Mouse (Mus musculus) neural tube, embryonic 13.5 days (tissue): ENCODE measurements around the gene Tor3a. TPM values are rescaled to one million over a fixed set of nuclear protein-coding genes. Genes with fewer than 3 reads are reported as not detected.

Experiments
- ATAC-seq: fragments of 200-750 bp; cut with Nextera tagmentation; 2 replicates; pipeline ENCODE4 v1.8.0; 2017; ENCODE audit warnings: low read depth, mild to moderate bottlenecking, moderate TSS enrichment, moderate library complexity
- H3K27ac ChIP-seq: fragments of 300-500 bp; sonication (generic); replicated peaks from 2 replicates; pipeline ENCODE4 v1.5.1; 2015; ENCODE audit warnings: moderate library complexity, mild to moderate bottlenecking, inconsistent platforms
- H3K27me3 ChIP-seq: fragments of 300-500 bp; sonication (generic); 2 replicates; pipeline ENCODE4 v1.6.1; 2015; ENCODE audit warnings: mild to moderate bottlenecking, inconsistent platforms
- H3K36me3 ChIP-seq: fragments of 300-500 bp; sonication (generic); 2 replicates; pipeline ENCODE4 v1.6.1; 2015; ENCODE audit warnings: mild to moderate bottlenecking, inconsistent platforms
- H3K4me1 ChIP-seq: fragments of 300-500 bp; sonication (generic); replicated peaks from 2 replicates; pipeline ENCODE4 v1.6.1; 2015; ENCODE audit warnings: inconsistent platforms
- H3K4me2 ChIP-seq: fragments of 300-500 bp; sonication (generic); 2 replicates; pipeline ENCODE4 v1.6.1; 2015; ENCODE audit warnings: inconsistent platforms, mild to moderate bottlenecking, moderate library complexity
- H3K4me3 ChIP-seq: fragments of 300-500 bp; sonication (generic); 2 replicates; pipeline ENCODE4 v1.5.1; 2015; ENCODE audit warnings: mild to moderate bottlenecking, inconsistent platforms
- H3K9ac ChIP-seq: fragments of 300-500 bp; sonication (generic); 2 replicates; pipeline ENCODE4 v1.6.1; 2015; ENCODE audit warnings: moderate library complexity, mild to moderate bottlenecking, inconsistent platforms
- H3K9me3 ChIP-seq: fragments of 300-500 bp; sonication (generic); 2 replicates; pipeline ENCODE4 v1.6.1; 2016; ENCODE audit warnings: inconsistent platforms
- WGBS: fragments of 180-500 bp; shearing (Covaris S2); methylation state at CpG from one replicate; pipeline ENCODE4 v1.1.7; 2015; 5-methylcytosine and 5-hydroxymethylcytosine counted together
- polyA plus RNA-seq: library from polyadenylated mRNA; unstranded; fragments of >200 nt; fragmentation: Nextera tagmentation; extraction: Ambion mirVana; gene quantifications from 2 replicates; pipeline ENCODE4 v1.2.1, GENCODE M21; 2015

Tor3a gene
- polyA plus RNA-seq, 1 experiment from 2014 or later = 3.2 TPM

- Histone ChIP-seq H3K9ac (no peak overlapping the region), H3K4me3 (no peak overlapping the region), H3K27me3 (no peaks in the 10 kb centered on the region), H3K36me3 (peaks cover 61% of the 10 kb centered on the region), H3K4me2 (no peak overlapping the region), H3K27ac (no peak overlapping the region), H3K9me3 (no peaks in the 10 kb centered on the region), H3K4me1 (no peaks in the 10 kb centered on the region; the same call in 1 of the 2 replicates)
- WGBS = 92% methylated on average over 4 of the region's 4 CpGs
- no peak for ATAC-seq
Measured at GRCm38 (mm10) chr1:156703444-156703843, 29.3 kb upstream of the Tor3a start.

GRCm38 (mm10) chr1:156702151-156702550 lies 28.0 kb upstream of the Tor3a start:
- H3K36me3 ChIP-seq = peaks cover 72% of the 10 kb centered on the region
- WGBS = 96% methylated on average over 7 of the region's 7 CpGs
- no peak overlapping the region for H3K27ac ChIP-seq
- no peaks in the 10 kb centered on the region; the same call in 1 of the 2 replicates for H3K4me1 ChIP-seq
- H3K9ac ChIP-seq = no peak overlapping the region
- no peaks in the 10 kb centered on the region for H3K9me3 ChIP-seq
- no peaks in the 10 kb centered on the region for H3K27me3 ChIP-seq
- no peak for ATAC-seq
- no peak overlapping the region for H3K4me3 ChIP-seq
- H3K4me2 ChIP-seq = no peak overlapping the region

GRCm38 (mm10) chr1:156686025-156686661 lies 12.0 kb upstream of the Tor3a start:
- Histone ChIP-seq H3K9ac (no peak overlapping the region), H3K4me2 (no peak overlapping the region), H3K9me3 (no peaks in the 10 kb centered on the region), H3K27me3 (no peaks in the 10 kb centered on the region), H3K4me1 (no peaks in the 10 kb centered on the region), H3K4me3 (no peak overlapping the region), H3K27ac (no peak overlapping the region), H3K36me3 (peaks cover 73% of the 10 kb centered on the region)
- WGBS = 79% methylated on average over 7 of the region's 7 CpGs
- no peak for ATAC-seq

GRCm38 (mm10) chr1:156679599-156679998 lies 5.4 kb upstream of the Tor3a start:
- H3K9ac ChIP-seq = no peak overlapping the region
- 0 out of 2 replicates have a peak, but pooled peaks cover 4% of the 10 kb centered on the region for H3K27me3 ChIP-seq
- no peak for ATAC-seq
- H3K9me3 ChIP-seq = no peaks in the 10 kb centered on the region
- H3K4me2 ChIP-seq = no peak overlapping the region
- H3K27ac ChIP-seq = no peak overlapping the region
- WGBS = 77% methylated on average over 9 of the region's 9 CpGs
- peaks cover 40% of the 10 kb centered on the region for H3K36me3 ChIP-seq
- peaks cover under 1% of the 10 kb centered on the region; the same call in 1 of the 2 replicates for H3K4me1 ChIP-seq
- H3K4me3 ChIP-seq = no peak overlapping the region

GRCm38 (mm10) chr1:156677230-156677629 lies 3.1 kb upstream of the Tor3a start:
- peaks cover 11% of the 10 kb centered on the region for H3K27me3 ChIP-seq
- 85% methylated on average over 3 of the region's 3 CpGs for WGBS
- H3K36me3 ChIP-seq = peaks cover 26% of the 10 kb centered on the region
- H3K9ac ChIP-seq = no peak overlapping the region
- H3K27ac ChIP-seq = no peak overlapping the region
- peaks cover 21% of the 10 kb centered on the region for H3K4me1 ChIP-seq
- no peak overlapping the region for H3K4me2 ChIP-seq
- no peak for ATAC-seq
- no peaks in the 10 kb centered on the region for H3K9me3 ChIP-seq
- no peak overlapping the region for H3K4me3 ChIP-seq

GRCm38 (mm10) chr1:156676596-156676995 lies 2.4 kb upstream of the Tor3a start:
- Histone ChIP-seq H3K4me3 (no peak overlapping the region), H3K36me3 (peaks cover 26% of the 10 kb centered on the region), H3K27me3 (peaks cover 11% of the 10 kb centered on the region), H3K4me1 (peaks cover 21% of the 10 kb centered on the region), H3K4me2 (no peak overlapping the region), H3K9me3 (no peaks in the 10 kb centered on the region), H3K27ac (no peak overlapping the region), H3K9ac (no peak overlapping the region)
- WGBS = 86% methylated on average over 5 of the region's 5 CpGs
- ATAC-seq = no peak

GRCm38 (mm10) chr1:156676171-156676570 lies 2.0 kb upstream of the Tor3a start:
- WGBS = 35% methylated on average over 12 of the region's 12 CpGs
- peaks cover 22% of the 10 kb centered on the region for H3K36me3 ChIP-seq
- H3K27me3 ChIP-seq = peaks cover 11% of the 10 kb centered on the region
- no peak for ATAC-seq
- H3K4me3 ChIP-seq = no peak overlapping the region
- H3K9ac ChIP-seq = no peak overlapping the region
- no peak overlapping the region for H3K4me2 ChIP-seq
- H3K4me1 ChIP-seq = peaks cover 21% of the 10 kb centered on the region
- no peaks in the 10 kb centered on the region for H3K9me3 ChIP-seq
- H3K27ac ChIP-seq = no peak overlapping the region

GRCm38 (mm10) chr1:156673476-156674194 lies 521 bp downstream of the Tor3a start:
- Histone ChIP-seq H3K4me3 (peak overlapping the region; percentile 54), H3K9me3 (no peaks in the 10 kb centered on the region), H3K27me3 (peaks cover 11% of the 10 kb centered on the region), H3K9ac (peak overlapping the region; percentile 73), H3K4me1 (peaks cover 23% of the 10 kb centered on the region), H3K27ac (no peak overlapping the region), H3K4me2 (peak overlapping the region; percentile 98), H3K36me3 (0 out of 2 replicates have a peak, but pooled peaks cover 2% of the 10 kb centered on the region)
- under 1% methylated on average over 29 of the region's 29 CpGs for WGBS
- ATAC-seq = peak; percentile 52

GRCm38 (mm10) chr1:156672720-156673475 lies 1.3 kb downstream of the Tor3a start:
- H3K36me3 ChIP-seq = no peaks in the 10 kb centered on the region
- no peak overlapping the region for H3K27ac ChIP-seq
- peak overlapping the region; percentile 98 for H3K4me2 ChIP-seq
- H3K4me1 ChIP-seq = peaks cover 28% of the 10 kb centered on the region
- H3K9ac ChIP-seq = peak overlapping the region; percentile 73
- H3K4me3 ChIP-seq = peak overlapping the region; percentile 54
- no peaks in the 10 kb centered on the region for H3K9me3 ChIP-seq
- 4% methylated on average over 14 of the region's 14 CpGs for WGBS
- no peak for ATAC-seq
- H3K27me3 ChIP-seq = peaks cover 11% of the 10 kb centered on the region

- Histone ChIP-seq H3K4me2 (no peak overlapping the region), H3K27me3 (peaks cover 11% of the 10 kb centered on the region), H3K4me1 (peaks cover 28% of the 10 kb centered on the region), H3K27ac (no peak overlapping the region), H3K9me3 (no peaks in the 10 kb centered on the region), H3K9ac (no peak overlapping the region), H3K36me3 (no peaks in the 10 kb centered on the region), H3K4me3 (no peak overlapping the region)
- ATAC-seq = no peak
- WGBS = 95% methylated on average over 3 of the region's 3 CpGs
Measured at GRCm38 (mm10) chr1:156671921-156672320, 2.2 kb downstream of the Tor3a start.

GRCm38 (mm10) chr1:156669208-156669983 lies 4.8 kb downstream of the Tor3a start:
- H3K4me2 ChIP-seq = no peak overlapping the region
- H3K9me3 ChIP-seq = no peaks in the 10 kb centered on the region
- H3K9ac ChIP-seq = no peak overlapping the region
- no peak overlapping the region for H3K27ac ChIP-seq
- WGBS = 41% methylated on average over 11 of the region's 11 CpGs
- no peak for ATAC-seq
- H3K36me3 ChIP-seq = no peaks in the 10 kb centered on the region
- H3K27me3 ChIP-seq = peaks cover 6% of the 10 kb centered on the region
- H3K4me3 ChIP-seq = no peak overlapping the region
- H3K4me1 ChIP-seq = peaks cover 25% of the 10 kb centered on the region
